Mouse (Mus musculus) urinary bladder, postnatal 4 days (tissue): ENCODE measurements around the gene Vangl2.

Experiments used
- DNase-seq, 2 experiments: peaks; one replicate each; pipeline ENCODE4 v3.0.0; 2021 to 2022; ENCODE audit warnings: low spot score in 2 of 2

Vangl2 gene

DNA sequence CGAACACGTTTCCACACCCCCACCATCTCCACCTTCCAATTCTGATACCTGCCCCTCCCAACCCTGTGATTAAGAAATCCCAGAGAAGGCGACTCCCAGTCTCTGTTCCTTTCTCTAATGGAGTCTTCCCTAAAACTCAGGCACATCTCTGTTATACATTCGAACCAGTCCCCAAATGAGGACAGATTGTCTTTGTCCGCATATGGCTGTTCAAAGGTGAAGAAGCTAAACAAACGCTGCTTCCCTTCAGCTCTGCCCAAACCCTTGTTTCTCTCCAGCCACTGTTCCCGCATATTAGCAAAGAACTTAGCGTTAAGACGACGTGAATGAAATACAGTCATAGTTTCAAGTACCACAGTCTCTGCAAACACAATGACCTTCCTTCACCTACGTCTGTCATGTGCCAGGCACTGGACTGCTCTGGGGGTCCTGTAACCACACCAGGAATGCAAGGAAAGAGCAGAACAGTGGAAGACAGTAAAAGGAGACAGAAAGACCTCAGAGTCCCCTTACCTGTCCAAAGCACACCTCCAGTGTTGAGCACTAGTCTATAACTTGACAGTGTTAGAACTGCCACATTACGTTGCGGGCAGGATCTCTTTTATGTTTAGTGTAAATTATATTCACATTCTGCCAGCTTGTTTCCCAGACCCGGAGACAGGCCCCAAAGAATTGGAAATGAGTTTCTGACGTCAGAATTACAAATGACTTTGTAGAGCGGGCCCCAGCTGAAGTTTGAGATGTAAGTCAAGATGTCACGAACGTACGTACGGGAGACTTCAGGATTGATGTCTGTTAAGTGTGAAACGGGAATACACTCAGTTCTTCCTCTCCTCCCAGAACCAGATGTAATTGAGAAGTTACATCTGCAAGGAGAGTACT, at the start of gene Vangl2:
Vangl2 (minus strand) TSS at position 51 of the 882 bp plus-strand sequence.
- no peak for DNase-seq

- DNase-seq, result no peak
These were observed 49.7 kb upstream of the Vangl2 start for GRCm38 (mm10) chr1:172077981-172078380.

DNA sequence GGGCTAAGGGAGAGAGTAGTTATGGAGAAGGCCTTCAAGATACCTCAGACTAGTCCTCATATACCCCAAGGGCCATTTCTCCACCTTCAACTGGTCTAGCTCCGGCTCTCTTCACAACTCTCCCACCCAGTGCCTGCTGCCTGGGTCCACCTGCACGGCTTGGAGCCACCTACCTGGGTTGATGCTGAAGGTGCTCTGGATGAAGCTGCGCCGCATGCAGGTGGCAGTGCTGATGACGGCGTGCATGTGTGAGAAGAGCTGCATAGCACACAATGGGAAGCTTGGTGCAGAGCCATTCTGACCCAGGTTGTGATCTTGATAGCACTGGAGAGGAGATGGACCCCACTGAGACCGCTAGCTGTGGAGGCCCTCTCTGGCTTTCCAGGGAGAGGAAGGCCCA, 44.4 kb upstream of the Vangl2 start:
- no peak for DNase-seq

- no peak for DNase-seq
These were observed 43.3 kb upstream of the Vangl2 start for GRCm38 (mm10) chr1:172071556-172071955.

GRCm38 (mm10) chr1:172070227-172070626, 42.0 kb upstream of the Vangl2 start:
- no peak for DNase-seq

DNA sequence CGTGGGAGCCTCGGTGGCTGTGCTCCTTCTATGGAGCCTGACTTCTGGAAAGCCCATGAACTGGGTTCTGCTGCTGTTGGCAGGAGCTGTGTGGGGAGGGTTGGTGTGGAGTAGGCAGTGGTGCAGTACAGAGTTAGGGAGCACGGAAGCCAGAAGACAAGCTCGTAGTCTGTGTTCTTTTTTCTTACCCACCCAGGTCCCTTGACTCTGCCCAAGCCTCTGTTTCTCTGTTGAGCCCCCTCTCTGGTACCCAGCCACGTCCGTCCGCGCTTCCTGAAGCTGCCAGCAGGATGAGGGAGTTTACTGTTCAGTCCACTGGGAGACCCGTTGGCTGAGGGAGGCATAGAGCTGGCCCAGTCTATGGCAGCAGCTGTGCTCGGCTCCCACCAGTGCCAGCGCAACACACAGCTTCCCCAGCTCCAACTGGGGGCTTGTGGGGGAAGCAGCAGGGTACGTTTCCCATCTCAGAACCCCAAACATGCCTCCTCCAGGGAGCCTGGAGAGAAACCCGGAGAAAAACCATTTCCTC, 36.4 kb upstream of the Vangl2 start:
- no peak for DNase-seq

GRCm38 (mm10) chr1:172063291-172064023, 35.2 kb upstream of the Vangl2 start:
- DNase-seq, result no peak

GRCm38 (mm10) chr1:172062101-172062500, 33.9 kb upstream of the Vangl2 start:
- no peak for DNase-seq

DNA sequence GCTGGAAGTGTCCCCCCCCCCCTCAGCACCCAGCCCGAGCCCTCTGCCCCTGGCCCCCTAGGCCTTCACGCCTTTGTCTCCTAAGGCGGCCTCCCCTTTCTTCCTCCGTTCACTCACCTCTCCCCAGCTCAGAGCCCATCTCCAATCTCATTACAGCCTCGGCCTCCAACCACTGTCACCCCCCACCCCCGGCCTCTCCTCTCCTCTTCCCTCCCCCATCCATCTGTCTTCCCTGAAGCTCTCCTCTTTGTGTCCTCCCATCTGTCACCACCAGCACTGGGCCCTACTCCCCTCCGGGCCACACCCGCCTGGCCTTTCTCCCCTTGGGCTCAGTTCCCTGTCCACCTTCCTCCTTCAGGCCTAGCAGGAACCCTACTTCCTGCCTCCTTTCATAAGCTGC, 33.0 kb upstream of the Vangl2 start:
- DNase-seq, result no peak

GRCm38 (mm10) chr1:172060659-172061058, 32.4 kb upstream of the Vangl2 start:
- no peak for DNase-seq

- DNase-seq, result no peak
These were observed 30.6 kb upstream of the Vangl2 start for GRCm38 (mm10) chr1:172058874-172059273.

DNA sequence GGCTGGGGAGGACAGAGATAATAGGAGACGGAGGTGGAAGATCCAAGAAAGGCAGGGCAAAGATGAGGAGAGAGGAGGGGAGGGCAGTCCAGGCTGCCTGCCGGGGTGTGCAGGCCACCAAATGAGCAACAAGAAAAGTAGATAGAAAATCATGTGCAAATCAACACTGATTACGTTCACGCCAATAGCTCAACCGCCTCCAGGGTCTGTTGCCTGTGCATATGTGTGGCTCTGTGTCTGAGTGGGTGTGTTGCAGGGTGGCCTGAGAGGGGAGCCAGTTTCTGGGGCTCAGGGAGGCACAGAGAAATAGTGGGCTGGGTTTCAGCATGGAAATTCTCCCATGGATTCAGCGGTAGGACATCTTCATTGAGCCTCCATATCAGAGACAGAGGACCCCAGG, 30.1 kb upstream of the Vangl2 start:
- DNase-seq, result no peak

GRCm38 (mm10) chr1:172057491-172057921, 29.3 kb upstream of the Vangl2 start, which contains the start of gene Nhlh1:
Gene Nhlh1 (minus strand): TSS chr1:172057573.
- DNase-seq, result no peak

DNA sequence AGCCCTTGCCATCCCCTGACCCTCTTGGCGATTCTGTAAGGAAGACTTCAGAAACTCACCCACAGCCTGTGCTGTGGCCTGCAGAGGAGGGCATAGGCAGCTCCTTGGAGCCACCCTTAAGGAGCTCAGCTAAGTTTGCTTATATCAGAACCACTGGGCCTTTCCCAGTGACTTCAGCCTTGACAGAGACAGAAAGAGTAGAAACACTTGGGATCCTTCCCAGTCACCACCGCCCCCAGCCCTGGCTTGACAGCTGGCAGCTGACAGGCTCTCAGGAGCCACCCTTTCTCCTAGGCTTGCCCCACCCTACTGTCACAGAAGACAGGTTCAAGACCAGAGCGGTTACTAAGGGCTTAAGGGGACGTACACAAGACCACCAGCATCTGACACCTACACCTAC, 28.0 kb upstream of the Vangl2 start:
- DNase-seq, result no peak

- no peak for DNase-seq
These were observed 25.5 kb upstream of the Vangl2 start for GRCm38 (mm10) chr1:172053541-172054440.

DNA sequence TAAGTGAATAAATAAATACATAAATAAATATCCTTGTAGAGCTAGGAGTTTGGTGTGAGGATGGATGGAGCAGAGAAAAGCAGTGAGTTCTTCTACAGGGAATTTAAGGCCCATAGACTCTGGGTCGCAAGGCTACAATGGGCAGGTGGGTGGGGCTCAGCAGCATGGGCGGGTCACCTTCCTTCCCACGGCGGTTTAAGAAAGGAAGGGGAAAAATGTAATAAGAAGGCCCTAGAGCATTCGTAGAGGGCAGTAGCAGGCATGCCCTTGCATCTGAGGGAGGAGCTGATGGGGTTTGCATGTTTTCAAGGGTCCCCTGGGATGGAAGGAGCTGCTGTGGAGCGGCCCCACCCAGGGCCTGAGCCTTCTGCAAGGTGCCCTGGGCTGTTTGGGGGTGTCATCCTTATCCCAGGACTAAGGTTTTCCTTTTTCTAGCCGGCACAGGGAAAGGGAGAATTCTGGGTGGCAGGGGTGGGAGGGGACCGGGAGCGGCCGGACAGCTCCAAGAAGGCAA, 24.6 kb upstream of the Vangl2 start:
- DNase-seq, result no peak

GRCm38 (mm10) chr1:172049131-172049782, 21.0 kb upstream of the Vangl2 start:
- no peak for DNase-seq

DNA sequence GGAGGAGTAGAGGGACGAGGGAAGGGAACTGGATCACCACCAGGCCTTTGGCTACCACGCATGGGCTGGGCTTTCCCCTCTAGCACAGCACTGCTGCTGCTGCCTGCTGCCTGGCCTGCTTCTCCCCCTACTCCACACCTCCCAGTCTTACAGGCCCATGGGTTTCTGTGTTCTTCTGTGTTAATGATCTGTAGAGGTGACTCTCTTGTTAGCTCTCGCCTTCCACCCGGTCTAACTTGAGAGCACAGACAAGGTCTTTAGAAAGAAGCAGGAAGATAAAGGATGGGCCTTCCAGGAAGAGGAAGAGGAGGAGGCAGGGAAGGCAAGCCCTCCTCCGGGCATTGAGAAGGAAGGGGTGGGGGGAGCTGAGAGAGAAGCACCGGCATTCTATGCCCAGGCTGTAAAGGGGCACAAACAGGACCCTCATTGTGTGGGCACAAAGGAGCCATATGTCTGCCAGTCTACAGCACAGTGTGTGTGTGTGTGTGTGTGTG, 20.0 kb upstream of the Vangl2 start:
- no peak for DNase-seq

DNA sequence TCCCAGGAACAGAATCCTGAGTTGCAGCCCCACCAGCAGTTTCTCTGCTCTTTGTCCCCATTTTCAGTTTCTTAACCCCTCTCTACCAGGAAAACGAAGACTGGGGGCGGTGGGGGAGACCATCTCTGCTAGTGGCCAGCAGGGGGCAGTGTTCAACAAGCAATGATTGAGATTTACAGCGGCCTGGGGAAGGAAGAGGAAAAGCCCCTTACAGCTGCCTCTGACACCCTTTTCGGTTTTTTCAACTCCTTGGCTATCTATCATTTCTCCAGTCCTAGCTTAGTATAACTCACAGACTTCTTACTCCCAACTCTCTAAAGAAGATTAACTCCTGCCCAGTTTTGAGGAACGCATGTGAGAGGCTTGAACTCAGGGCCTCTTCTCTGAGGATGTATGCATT, 18.7 kb upstream of the Vangl2 start:
- peak; percentile 51 to 71 for DNase-seq

GRCm38 (mm10) chr1:172046410-172046809, 18.2 kb upstream of the Vangl2 start:
- no peak for DNase-seq

GRCm38 (mm10) chr1:172029914-172030313, 1.7 kb upstream of the Vangl2 start:
- no peak for DNase-seq
